Mouse (Mus musculus) embryonic fibroblast, embryonic 13.5 days (primary cell): ENCODE measurements around the gene Gorasp2.

ENCODE experiments used
- CTCF ChIP-seq: IDR thresholded peaks from 2 replicates; pipeline ENCODE4 v1.5.1; 2011; ENCODE audit warnings: mild to moderate bottlenecking, control low read depth, low read length, moderate library complexity, borderline replicate concordance; ENCODE audit not compliant: insufficient read depth
- POLR2A ChIP-seq: IDR thresholded peaks from 2 replicates; pipeline ENCODE4 v1.6.1; 2011; ENCODE audit warnings: low read depth, mild to moderate bottlenecking, control low read depth, low read length, moderate library complexity

GRCm38 (mm10) chr2:70669896-70670295, 8.5 kb downstream of the Gorasp2 start:
- TF ChIP-seq POLR2A (no peak), CTCF (no peak)
